Mouse (Mus musculus) hematopoietic stem cell, adult 5-6 weeks (primary cell): ENCODE measurements around the gene Myo10. TPM values are rescaled to one million over a fixed set of nuclear protein-coding genes. Genes with fewer than 3 reads are reported as not detected.

ENCODE experiments used
- ATAC-seq, 2 experiments: fragments of 125-278 bp in 1 of 2; replicated peaks in 1 of 2; 2 replicates each; pipeline ENCODE4 v1.8.0; 2016 to 2017; ENCODE audit warnings: inconsistent platforms in 2 of 2, mild to moderate bottlenecking in 2 of 2, moderate number of reproducible peaks in 2 of 2, low read depth in 1 of 2, moderate TSS enrichment in 1 of 2; ENCODE audit not compliant: low FRiP score in 2 of 2, poor library complexity in 2 of 2, severe bottlenecking in 2 of 2, insufficient read depth in 1 of 2, low TSS enrichment in 1 of 2
- total RNA-seq: library from RNA; stranded (forward); fragments of 172-1452, 232-1000 nt; gene quantifications from 2 replicates; pipeline ENCODE4 v1.2.3, GENCODE M21; 2017

Gene Myo10
- total RNA-seq, 1 experiment from 2014 or later: 9.3 TPM

DNA sequence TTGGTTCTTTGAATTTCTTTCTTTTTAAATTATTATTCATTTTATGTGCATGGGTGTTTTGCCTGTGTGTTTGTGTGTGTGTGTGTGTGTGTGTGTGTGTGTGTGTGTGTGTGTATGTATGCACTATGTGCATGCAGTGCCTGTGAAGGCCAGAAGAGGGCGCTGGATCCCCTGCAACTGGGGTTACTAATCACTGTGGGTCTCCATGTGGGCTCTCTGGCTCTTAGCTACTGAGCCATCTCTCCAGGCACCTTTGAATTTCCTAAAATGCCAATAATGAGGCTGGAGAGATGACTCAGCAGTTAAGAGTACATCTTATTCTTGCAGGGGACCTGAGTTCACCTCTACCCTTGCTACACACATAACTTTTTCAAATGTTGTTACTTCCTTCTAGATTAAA, 18.1 kb upstream of the Myo10 start:
- ATAC-seq: no peak

DNA sequence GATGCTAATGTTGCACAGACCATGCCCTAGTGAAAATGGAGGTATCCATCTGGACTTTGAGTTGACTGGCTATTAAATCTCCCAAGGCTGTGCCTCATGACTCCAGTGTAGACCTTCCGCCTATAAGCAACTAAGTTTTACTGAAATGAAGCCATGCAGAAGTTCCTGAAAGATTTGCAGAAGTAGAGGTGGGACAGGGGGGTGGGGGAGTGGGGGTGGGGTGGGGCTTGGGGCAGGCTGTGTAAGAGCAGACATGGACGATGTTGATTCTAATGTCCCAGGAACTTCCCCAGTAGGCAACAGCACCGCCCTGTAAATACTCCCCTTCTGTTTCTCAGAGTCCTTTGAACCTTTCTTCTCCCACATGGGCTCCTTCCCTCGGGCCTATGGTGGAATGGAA, 16.9 kb upstream of the Myo10 start:
- ATAC-seq: peak; percentile 30 to 51; a peak in 3 of 4 replicates

DNA sequence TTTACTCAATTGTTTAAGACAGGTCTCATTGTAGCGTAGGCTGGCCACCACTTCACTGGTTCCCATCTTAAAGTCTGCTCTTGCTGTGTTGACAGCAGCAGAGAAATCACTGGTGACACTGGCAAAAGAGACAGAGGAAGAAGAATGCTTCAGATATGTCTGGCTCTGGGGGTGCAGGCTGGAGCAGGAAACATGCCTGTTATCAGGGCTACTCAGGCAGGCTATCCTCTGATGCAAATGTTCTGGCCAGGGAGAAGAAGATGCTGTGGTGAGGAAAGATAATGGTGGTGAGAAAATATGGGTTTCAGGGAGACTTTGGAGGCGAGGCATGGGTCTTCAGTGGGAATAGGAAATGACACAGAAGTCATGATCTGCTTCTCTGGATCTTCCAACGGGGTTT, 13.6 kb upstream of the Myo10 start:
- peak in 1 of 2 experiments; percentile 31; a peak in 1 of 4 replicates for ATAC-seq

DNA sequence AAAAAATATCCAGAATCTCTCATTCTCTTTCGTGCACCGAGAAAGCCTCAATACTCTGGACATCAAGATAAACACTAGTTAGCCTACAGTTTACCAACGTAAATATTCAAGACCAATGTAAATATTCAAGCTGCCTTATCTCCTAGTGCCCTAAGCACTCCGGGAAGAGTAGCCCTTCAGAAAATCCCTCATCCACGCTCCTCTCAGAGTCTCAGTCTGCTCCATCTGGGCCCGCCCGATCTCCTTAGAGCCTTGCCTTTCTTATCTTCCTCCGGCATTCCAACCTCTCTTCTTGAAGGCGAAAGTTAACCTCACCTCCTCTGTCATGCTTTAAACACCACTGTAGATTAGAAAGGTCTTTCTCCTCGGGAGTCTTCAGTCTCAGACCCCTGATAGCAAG, 13.1 kb upstream of the Myo10 start:
- no peak for ATAC-seq

DNA sequence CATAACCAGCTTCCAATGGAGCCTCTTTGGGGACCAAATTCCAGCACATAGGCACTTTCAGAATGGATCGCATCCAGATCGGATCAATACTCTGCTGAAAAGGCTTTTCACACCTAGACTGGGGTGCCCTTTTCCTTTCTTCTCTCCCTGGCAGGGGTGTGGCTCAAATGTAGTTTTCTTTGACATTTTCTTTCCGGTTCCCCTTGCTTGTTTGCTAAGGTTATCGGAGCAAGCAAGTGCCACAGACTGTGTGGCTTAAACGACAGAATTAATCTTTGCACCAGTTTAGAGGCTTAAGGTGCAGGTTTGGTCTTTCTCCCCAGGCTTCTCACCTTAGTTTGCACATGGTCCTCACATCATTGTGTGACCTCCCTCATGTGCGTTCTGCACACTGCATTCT, 11.1 kb upstream of the Myo10 start:
- ATAC-seq: no peak

DNA sequence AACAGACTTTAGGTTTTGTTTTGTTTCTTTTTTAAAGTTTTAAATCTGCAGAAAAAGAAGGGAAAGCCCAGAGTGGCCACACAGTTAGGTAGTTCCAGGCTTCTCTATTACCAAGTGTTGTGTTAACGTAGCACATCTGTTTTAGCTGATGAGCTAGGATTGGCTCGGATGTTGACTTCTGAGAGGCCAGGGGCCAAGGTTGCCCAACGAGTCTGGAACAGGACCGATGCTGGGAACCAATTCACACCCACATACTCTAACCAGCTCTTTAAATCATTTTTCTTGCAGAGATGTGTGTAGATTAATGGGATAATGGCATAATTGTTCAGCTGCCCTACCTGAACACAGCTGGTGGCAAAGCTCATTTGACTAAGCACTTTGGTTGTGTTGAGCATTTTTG, 1.8 kb upstream of the Myo10 start:
- no peak for ATAC-seq

DNA sequence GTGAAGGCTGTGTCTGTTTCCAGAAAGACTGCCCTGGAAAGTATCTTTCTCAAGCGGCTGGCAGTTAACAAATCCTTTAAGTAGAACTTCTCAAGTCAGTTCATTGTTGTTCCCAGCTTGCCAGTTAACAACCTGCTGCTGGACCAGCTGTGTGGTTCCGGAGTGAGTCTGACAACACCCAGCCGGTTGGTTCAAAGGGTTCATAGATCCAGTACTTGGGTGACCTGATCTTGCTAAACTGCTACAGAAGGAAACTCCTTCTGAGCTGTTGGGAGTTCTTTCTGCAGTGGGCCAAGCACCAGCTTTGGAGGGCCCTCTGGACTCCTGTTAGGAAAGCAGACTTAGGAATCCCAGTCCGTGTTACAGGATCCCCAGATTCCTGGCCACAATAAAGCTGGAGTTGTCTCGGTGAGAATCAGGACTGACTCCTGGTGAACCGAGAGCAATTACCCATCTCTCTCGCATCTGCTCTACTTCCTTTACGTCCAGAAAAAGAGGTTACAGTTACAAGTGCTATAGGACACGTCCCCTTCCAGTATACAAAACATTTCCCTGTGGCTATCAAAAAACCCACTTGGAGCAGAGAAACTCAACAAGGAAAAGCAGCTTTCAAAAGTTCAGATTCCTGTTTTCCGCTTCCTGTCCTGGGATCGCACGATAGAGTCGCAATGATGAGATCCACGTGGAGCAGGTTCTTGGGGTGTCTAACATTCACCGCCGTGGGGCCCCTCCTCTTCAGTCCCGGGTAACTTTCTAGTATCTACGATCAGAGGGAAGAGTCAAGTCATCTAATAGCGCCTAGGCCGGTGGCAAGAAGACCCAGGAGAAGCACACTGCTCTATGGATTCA, 750 bp upstream of the Myo10 start:
- ATAC-seq: no peak; a peak in 1 of 4 replicates

DNA sequence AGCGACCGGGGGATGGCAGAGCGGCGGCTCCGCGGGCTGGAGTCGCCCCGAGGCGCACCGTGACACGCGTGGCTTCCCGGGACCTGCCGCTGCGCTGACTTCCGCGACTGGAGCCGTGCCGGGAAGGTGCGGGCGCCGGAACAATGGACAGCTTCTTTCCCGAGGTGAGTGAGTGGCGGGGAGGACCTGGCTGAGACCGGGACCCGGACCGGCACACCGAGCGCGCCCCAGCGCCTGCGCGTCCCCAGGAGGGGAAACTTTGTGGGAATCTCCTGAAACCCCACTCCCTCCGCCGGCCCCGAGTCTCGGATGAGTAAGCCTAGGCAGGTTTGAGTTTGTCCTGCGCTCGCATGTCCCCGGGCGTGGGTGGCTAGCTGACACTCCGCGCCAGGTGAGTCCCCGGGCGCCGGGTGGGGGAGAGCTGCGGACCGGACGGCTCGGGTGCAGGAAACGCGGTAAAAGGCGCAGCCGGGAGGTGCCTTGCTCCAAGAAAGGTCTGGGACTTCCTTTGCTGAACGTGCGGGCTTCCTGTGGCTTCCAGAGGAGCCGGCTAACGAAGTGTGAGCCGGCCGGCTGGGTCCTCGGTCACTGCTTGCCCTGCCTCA, 644 bp downstream of the Myo10 start:
- ATAC-seq: peak in 1 of 2 experiments; percentile 14; a peak in 1 of 4 replicates

DNA sequence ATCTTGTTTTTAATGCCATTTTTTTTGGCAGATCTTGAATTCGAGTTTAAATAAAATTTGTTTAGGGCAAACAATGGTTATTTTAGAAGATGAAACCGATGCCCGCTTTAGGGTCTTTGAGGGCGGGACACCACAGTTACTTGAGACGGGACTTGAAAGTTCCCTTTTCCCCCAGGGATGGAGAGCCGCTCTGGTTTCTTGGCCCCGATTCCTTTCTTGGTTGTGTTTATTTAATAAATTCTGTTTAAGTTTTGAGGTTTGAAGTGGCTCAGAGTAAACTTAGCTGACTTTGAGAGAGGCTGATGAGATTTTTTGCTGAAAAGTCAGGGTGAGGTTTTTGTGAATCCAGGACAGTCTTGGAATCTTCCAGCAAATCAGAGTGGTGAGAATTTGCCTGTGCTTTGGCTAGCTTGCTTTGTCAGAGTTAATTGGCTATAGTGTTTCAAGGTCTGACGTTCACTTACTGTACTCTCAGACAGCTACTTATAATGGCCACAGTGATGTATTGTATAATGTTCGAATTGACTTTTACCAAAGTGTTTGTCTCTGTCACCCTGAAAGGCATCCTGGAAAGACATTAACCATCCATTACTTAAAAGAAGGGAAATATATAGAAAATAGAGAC, 1.3 kb downstream of the Myo10 start:
- ATAC-seq: no peak

DNA sequence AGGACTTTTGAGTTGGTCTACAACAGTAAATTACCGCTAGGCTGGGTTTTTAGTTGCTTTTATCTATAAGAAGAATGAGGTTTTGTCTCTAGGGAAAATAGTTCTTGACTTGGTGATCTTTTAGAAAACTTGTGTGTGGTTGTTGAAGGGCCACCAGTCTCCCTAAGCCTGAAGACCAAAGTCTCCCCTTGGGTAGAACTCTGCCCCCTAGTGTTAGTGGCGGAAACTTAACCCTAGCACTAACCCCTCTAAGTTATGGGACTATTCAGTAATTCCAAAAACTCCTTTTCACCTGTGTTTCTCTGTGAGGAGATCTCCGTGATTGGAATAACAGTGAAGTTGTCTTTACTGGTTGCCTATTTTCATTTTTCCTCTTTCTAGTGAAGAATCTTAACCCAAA, 1.9 kb downstream of the Myo10 start:
- ATAC-seq: peak; percentile 38; a peak in 2 of 4 replicates

DNA sequence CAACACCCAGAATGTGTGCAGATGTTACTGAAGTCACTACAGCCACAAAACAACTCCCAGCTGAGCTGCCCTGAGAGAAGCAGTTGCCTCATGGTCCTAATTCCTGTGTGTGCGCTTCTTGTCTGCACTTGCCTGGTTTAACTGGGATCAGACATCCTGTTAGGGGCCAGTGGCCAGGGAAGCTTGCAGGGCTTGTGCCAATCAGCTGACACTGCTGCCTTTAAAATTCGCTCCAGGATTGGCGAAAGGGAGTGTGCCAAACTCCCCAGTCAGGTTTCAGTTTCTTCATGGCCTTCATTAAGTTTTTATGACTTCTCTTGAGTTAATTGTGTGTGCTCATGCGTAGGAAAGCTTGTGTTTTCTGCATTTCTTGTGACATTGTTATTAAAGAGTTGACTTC, 3.1 kb downstream of the Myo10 start:
- no peak for ATAC-seq

DNA sequence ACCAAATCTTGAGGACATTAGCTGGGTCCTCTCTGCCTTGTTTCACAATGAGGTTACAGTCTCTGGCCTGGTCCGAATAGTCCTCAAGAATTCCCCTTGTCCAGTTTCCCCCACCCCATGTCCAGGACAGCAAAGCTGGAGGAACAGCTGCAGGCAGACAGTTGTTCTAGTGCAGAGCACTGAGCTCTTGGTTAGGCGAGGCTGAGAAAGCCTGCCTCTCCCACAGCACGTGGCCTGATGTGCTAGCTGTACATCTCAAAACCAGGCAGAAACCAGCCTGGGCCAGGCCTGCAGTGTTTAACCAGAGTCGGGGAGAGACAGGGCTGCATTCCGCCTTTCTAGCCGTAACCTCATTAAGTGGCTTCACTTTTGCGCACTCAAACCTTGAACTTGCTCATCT, 4.7 kb downstream of the Myo10 start:
- ATAC-seq: no peak

DNA sequence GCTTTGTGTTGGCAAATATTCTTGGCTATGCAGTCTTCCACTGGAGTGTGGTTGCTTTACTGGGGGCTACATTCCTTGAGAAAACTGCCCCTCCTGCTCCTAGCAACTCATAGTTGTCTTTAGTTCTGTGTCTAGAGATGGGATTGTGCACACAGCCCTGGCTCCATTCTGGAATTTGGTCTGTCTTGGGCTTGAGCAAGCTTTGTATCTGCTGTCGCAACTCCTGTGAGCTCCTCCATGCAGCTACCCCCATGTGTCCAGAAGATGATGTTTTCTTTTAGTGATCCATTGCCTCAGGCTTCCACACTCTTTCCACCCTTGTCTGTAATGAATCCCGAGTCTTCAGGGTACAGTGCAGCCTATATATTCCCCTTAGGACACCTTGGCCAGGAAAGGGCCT, 5.9 kb downstream of the Myo10 start:
- ATAC-seq: no peak

DNA sequence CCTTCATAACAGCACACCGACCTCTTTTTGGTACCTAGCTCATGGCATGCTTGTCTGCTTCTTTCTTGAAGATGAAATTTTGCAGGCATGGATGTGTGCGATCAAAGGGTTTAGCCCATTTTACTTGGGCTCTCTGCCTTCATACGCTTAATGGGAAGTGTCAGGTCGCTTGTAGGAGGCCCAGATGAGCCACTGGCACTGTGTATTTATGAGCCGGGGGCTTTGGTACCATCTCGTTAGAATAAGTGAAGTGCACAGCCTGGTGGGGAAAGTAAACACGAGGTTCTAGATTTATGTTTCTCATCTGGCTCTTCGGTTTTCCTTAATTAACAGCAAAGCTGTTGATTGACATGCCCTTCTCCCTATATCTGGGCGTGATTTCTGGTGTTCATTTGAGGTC, 8.4 kb downstream of the Myo10 start:
- no peak for ATAC-seq

DNA sequence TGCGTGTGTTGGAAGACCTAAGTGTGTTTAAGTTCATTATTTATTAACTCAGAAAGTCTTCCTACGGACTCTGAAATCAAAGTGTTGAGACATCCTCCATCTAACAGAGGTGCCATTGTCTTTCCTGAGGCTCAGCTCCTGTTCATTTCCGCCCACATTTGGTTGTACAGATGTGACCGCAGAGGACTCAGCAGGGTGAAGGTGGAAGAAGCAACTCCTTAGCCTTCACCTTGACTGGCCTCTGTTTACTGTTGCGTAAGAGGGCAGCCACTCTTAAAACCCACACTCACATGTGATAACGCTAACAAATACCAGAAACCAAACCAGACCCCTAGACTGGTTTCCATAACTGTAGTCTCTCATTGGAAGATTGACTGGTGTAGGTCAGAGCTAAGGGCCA, 9.0 kb downstream of the Myo10 start:
- no peak for ATAC-seq

DNA sequence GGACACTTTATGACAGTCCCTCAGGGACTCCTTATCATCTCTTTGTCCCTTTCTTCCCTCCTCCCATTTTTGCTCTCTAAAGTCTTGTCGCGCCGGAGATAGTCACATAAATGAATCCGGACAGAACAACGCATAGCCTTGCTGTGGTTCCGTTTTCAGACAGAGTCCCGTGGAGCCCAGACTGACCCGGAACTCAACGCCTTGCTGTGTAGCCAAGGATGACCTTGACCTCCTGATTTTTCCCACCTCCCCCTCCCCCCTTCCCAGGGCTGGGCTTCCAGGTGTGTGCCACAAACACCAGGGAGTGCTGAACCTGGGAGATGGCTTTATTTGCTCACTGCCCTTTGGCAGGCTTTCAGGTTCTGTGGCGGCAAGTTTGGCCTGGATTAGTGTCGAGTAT, 10.6 kb downstream of the Myo10 start:
- no peak for ATAC-seq

DNA sequence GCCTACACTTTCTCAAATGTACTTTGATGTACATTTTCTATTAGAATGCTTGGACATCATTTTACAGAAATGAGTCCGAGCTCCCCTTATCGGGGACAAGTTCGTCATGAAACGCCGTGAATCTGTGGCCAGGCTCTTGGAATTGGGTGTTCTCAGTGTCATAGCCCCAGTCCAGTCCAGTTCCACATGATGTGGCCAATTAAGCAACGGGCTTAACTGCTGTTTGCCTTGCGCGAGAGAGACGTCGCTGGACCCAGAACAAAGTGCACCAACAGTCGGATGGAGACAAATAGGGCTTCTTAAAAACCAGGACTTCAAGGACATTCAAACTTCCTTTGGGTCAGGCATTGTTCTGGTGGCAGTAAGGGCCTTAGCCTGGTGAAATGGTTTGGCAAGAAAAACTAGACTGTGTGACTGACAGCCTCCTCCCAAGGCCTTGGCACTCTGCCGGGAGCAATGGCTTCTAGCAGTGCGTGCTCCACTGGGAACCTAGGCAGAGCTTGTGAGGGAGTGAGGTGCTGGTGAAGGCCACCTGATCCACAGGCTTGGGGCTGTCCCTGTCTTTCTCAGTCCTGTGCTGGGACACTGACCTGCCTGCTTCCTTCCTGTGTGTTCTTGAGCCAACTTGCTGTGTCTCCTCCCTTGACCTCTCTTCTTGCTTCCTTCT, 11.5 kb downstream of the Myo10 start:
- ATAC-seq: no peak

DNA sequence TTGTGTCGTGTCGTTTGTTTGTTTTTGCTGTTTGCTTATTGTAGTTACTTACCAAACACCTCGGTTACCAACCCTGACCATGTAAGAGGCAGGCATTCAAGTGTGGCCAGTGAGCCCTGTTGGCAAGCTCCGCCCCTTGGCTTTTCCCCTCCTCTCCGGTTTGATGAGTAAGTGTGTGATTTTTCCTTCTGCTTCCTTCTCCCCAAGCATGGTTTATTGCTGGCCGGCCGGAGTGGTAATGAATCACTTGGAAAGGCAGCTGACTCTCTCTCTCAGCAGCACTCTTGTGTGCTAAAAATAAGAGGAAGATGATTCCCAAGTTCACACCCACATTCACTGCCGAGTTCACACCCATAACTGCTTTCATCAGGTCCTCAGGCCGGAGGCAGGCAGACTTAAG, 15.4 kb downstream of the Myo10 start:
- ATAC-seq: no peak
